Mouse (Mus musculus) neural tube, embryonic 14.5 days (tissue): ENCODE data around the gene Entpd7. TPM values are rescaled to one million over a fixed set of nuclear protein-coding genes. Genes with fewer than 3 reads are reported as not detected.

Experiments
- ATAC-seq: fragments of 200-750 bp; cut with Nextera tagmentation; 2 replicates; pipeline ENCODE4 v1.8.0; 2017; ENCODE audit warnings: low read depth, mild to moderate bottlenecking, moderate TSS enrichment, moderate library complexity
- H3K27ac ChIP-seq: fragments of 300-500 bp; sonication (generic); 2 replicates; pipeline ENCODE4 v1.5.1; 2014; ENCODE audit warnings: low read depth, mild to moderate bottlenecking, control low read depth, low read length, moderate library complexity, mixed read lengths
- H3K27me3 ChIP-seq: fragments of 300-500 bp; sonication (generic); 2 replicates; pipeline ENCODE4 v1.6.1; 2014; ENCODE audit warnings: low read length; ENCODE audit not compliant: control insufficient read depth, insufficient read depth
- H3K36me3 ChIP-seq: fragments of 300-500 bp; sonication (generic); 2 replicates; pipeline ENCODE4 v1.6.1; 2014; ENCODE audit warnings: low read length, mixed read lengths; ENCODE audit not compliant: control insufficient read depth, insufficient read depth
- H3K4me1 ChIP-seq: fragments of 300-500 bp; sonication (generic); 2 replicates; pipeline ENCODE4 v1.6.1; 2014; ENCODE audit warnings: low read length; ENCODE audit not compliant: control insufficient read depth, insufficient read depth
- H3K4me2 ChIP-seq: fragments of 300-500 bp; sonication (generic); 2 replicates; pipeline ENCODE4 v1.6.1; 2014; ENCODE audit warnings: mild to moderate bottlenecking, low read depth, low read length, control low read depth
- H3K4me3 ChIP-seq: fragments of 300-500 bp; sonication (generic); 2 replicates; pipeline ENCODE4 v1.5.1; 2014; ENCODE audit warnings: low read depth, low read length, control low read depth, mixed read lengths
- H3K9ac ChIP-seq: fragments of 300-500 bp; sonication (generic); replicated peaks from 2 replicates; pipeline ENCODE4 v1.6.1; 2014; ENCODE audit warnings: low read depth, mild to moderate bottlenecking, control low read depth, low read length, mixed read lengths
- H3K9me3 ChIP-seq: fragments of 300-500 bp; sonication (generic); 2 replicates; pipeline ENCODE4 v1.6.1; 2016; ENCODE audit warnings: low read length; ENCODE audit not compliant: control insufficient read depth
- WGBS: fragments of 180-500 bp; shearing (Covaris S2); extraction: QIAGEN DNeasy Blood & Tissue Kit; methylation state at CpG from one replicate; pipeline ENCODE4 v1.1.7; 2014; 5-methylcytosine and 5-hydroxymethylcytosine counted together
- polyA plus RNA-seq: library from polyadenylated mRNA; unstranded; fragments of >200 nt; fragmentation: Nextera tagmentation; extraction: Ambion mirVana; gene quantifications from 2 replicates; pipeline ENCODE4 v1.2.1, GENCODE M21; 2014

Entpd7 gene
- polyA plus RNA-seq, 1 experiment from 2014 or later = 14.5 TPM

GRCm38 (mm10) chr19:43754237-43754636, 64.8 kb downstream of the Entpd7 start:
- no peak overlapping the region for H3K27ac ChIP-seq
- no peak overlapping the region for H3K4me2 ChIP-seq
- H3K36me3 ChIP-seq = no peaks in the 10 kb centered on the region
- no peaks in the 10 kb centered on the region for H3K4me1 ChIP-seq
- no peak for ATAC-seq
- H3K9me3 ChIP-seq = no peaks in the 10 kb centered on the region
- H3K27me3 ChIP-seq = no peaks in the 10 kb centered on the region
- H3K9ac ChIP-seq = no peak overlapping the region
- 78% methylated on average over 2 of the region's 2 CpGs for WGBS
- H3K4me3 ChIP-seq = no peak overlapping the region

GRCm38 (mm10) chr19:43754872-43755271, 65.4 kb downstream of the Entpd7 start:
- no peaks in the 10 kb centered on the region for H3K9me3 ChIP-seq
- no peaks in the 10 kb centered on the region for H3K27me3 ChIP-seq
- H3K36me3 ChIP-seq = no peaks in the 10 kb centered on the region
- H3K4me3 ChIP-seq = no peak overlapping the region
- 76% methylated on average over 2 of the region's 2 CpGs for WGBS
- ATAC-seq = no peak
- no peaks in the 10 kb centered on the region for H3K4me1 ChIP-seq
- no peak overlapping the region for H3K27ac ChIP-seq
- no peak overlapping the region for H3K9ac ChIP-seq
- no peak overlapping the region for H3K4me2 ChIP-seq

GRCm38 (mm10) chr19:43760504-43760903, 71.0 kb downstream of the Entpd7 start:
- no peaks in the 10 kb centered on the region for H3K9me3 ChIP-seq
- no peak for ATAC-seq
- no peaks in the 10 kb centered on the region for H3K36me3 ChIP-seq
- H3K4me3 ChIP-seq = no peak overlapping the region
- no peak overlapping the region for H3K4me2 ChIP-seq
- 26% methylated on average over 6 of the region's 6 CpGs for WGBS
- H3K27me3 ChIP-seq = no peaks in the 10 kb centered on the region
- H3K9ac ChIP-seq = no peak overlapping the region
- no peaks in the 10 kb centered on the region for H3K4me1 ChIP-seq
- H3K27ac ChIP-seq = no peak overlapping the region

- ATAC-seq = no peak
- no peak overlapping the region for H3K9ac ChIP-seq
- H3K4me1 ChIP-seq = no peaks in the 10 kb centered on the region
These were observed 72.2 kb downstream of the Entpd7 start for GRCm38 (mm10) chr19:43761543-43762256.

GRCm38 (mm10) chr19:43762410-43762809, 72.9 kb downstream of the Entpd7 start:
- Histone ChIP-seq H3K27ac (no peak overlapping the region), H3K36me3 (no peaks in the 10 kb centered on the region), H3K4me1 (no peaks in the 10 kb centered on the region), H3K4me3 (no peak overlapping the region), H3K4me2 (no peak overlapping the region), H3K9me3 (no peaks in the 10 kb centered on the region), H3K9ac (no peak overlapping the region), H3K27me3 (no peaks in the 10 kb centered on the region)
- no peak for ATAC-seq
- WGBS = 78% methylated on average over 2 of the region's 2 CpGs

More at GRCm38 (mm10) chr19:43761543-43762256, 72.2 kb downstream of the Entpd7 start:
- H3K27me3 ChIP-seq = no peaks in the 10 kb centered on the region
- H3K36me3 ChIP-seq = no peaks in the 10 kb centered on the region
- no peak overlapping the region for H3K27ac ChIP-seq
- no peak overlapping the region for H3K4me2 ChIP-seq
- no peaks in the 10 kb centered on the region for H3K9me3 ChIP-seq
- H3K4me3 ChIP-seq = no peak overlapping the region

GRCm38 (mm10) chr19:43766451-43766850, 77.0 kb downstream of the Entpd7 start:
- Histone ChIP-seq H3K27me3 (no peaks in the 10 kb centered on the region), H3K27ac (no peak overlapping the region), H3K4me2 (no peak overlapping the region), H3K4me3 (no peak overlapping the region), H3K36me3 (0 out of 2 replicates have a peak, but pooled peaks cover 3% of the 10 kb centered on the region), H3K9ac (no peak overlapping the region), H3K9me3 (no peaks in the 10 kb centered on the region), H3K4me1 (no peaks in the 10 kb centered on the region)
- ATAC-seq = no peak
- 86% methylated on average over 5 of the region's 5 CpGs for WGBS

- Histone ChIP-seq H3K36me3 (0 out of 2 replicates have a peak, but pooled peaks cover 3% of the 10 kb centered on the region), H3K9ac (no peak overlapping the region), H3K9me3 (no peaks in the 10 kb centered on the region), H3K27me3 (no peaks in the 10 kb centered on the region), H3K4me3 (no peak overlapping the region), H3K27ac (no peak overlapping the region), H3K4me1 (no peaks in the 10 kb centered on the region), H3K4me2 (no peak overlapping the region)
- WGBS = 65% methylated on average over 9 of the region's 9 CpGs
- ATAC-seq = no peak
These were observed 78.3 kb downstream of the Entpd7 start for GRCm38 (mm10) chr19:43767549-43768322.

GRCm38 (mm10) chr19:43769366-43769960, 80.0 kb downstream of the Entpd7 start:
- H3K9me3 ChIP-seq = no peaks in the 10 kb centered on the region
- H3K27me3 ChIP-seq = no peaks in the 10 kb centered on the region
- H3K9ac ChIP-seq = no peak overlapping the region
- no peak overlapping the region for H3K4me2 ChIP-seq
- ATAC-seq = no peak
- WGBS = 86% methylated on average over 5 of the region's 5 CpGs
- H3K4me3 ChIP-seq = no peak overlapping the region
- 0 out of 2 replicates have a peak, but pooled peaks cover 3% of the 10 kb centered on the region for H3K36me3 ChIP-seq
- H3K27ac ChIP-seq = no peak overlapping the region
- H3K4me1 ChIP-seq = no peaks in the 10 kb centered on the region

GRCm38 (mm10) chr19:43770584-43770983, 81.1 kb downstream of the Entpd7 start:
- H3K9me3 ChIP-seq = no peaks in the 10 kb centered on the region
- H3K36me3 ChIP-seq = 0 out of 2 replicates have a peak, but pooled peaks cover 3% of the 10 kb centered on the region
- H3K4me3 ChIP-seq = no peak overlapping the region
- WGBS = 92% methylated on average over 4 of the region's 4 CpGs
- no peaks in the 10 kb centered on the region for H3K4me1 ChIP-seq
- ATAC-seq = no peak
- no peak overlapping the region for H3K4me2 ChIP-seq
- no peak overlapping the region for H3K27ac ChIP-seq
- H3K27me3 ChIP-seq = no peaks in the 10 kb centered on the region
- H3K9ac ChIP-seq = no peak overlapping the region
